Mouse (Mus musculus): ENCODE measurements around the gene Gm21970. TPM values are rescaled to one million over a fixed set of nuclear protein-coding genes. Genes with fewer than 3 reads are reported as not detected.

The Gm21970 gene
- polyA plus RNA-seq, 2 experiments from 2014 or later: 1.9 TPM; not detected in 1

DNA sequence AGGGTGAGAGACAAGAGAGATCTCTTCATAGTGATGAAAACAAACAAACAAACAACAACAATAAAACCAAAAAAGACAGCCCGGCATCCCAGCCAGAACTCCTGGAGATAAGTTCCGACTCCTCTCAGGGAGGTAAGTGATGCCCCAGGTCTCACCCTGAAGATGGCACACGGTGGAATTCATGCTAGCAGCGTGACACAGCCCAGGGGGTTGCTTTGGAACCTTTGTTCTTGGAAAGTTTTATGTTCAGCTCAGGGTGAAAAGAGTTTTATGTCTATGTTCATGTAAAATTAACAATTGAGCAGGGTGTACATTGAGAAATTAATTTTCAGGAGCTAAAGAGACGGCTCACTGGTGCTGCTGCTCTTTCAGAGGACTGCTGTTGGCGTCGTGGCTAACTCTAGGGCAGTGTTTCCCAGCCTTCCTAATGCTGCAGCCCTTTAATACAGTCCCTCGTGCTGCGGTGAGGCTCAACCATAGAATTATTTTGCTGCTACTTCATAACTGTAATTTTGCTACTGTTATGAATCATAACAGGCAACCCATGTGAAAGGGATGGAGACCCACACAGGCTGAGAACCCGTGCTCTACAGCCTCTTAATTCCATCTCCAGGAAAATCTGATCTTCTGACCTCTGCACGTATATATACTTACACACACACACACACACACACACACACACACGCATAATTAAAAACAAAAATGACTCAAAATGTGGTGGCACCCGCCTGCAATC, 74.2 kb downstream of the Gm21970 start:
- no peak for ATAC-seq

DNA sequence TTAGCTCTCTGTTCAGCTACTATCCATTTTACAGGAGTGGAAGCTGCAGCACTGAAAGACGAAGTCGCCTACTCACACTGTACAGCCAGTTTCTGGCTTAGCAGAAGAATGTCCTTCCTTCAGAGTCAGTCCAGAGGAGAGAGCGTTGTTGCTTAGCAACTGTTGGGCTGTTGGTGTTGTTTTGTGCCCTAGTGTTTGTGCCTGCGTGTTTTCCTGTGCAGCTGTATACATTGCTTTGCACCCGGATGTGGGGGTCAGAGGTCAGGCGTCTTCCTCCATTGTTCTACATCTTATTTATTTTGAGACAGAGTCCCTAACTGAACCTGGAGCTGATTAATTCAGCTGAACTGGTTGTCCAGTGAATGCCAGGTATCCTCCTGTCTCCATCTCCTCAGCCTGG, 75.0 kb downstream of the Gm21970 start:
- peak; percentile 34 for ATAC-seq

Other genes starting within 250 kb of the Gm21970 start
- not detected for gene Olig2, start 166.3 kb upstream of the Gm21970 start, polyA plus RNA-seq (2017; shearing (Covaris generic))
- not detected for gene Olig1, start 121.9 kb upstream of the Gm21970 start, polyA plus RNA-seq (2017; shearing (Covaris generic))
- 10 to 100 TPM; 48.1 to 49.2 TPM for gene Ifnar2, start 18.9 kb upstream of the Gm21970 start, polyA plus RNA-seq (2017; shearing (Covaris generic))
- gene Il10rb, start 14.4 kb downstream of the Gm21970 start, polyA plus RNA-seq (2017; shearing (Covaris generic)): 100 to 1,000 TPM; 108 to 129 TPM
- 10 to 100 TPM; 87.0 to 90.6 TPM for gene Ifnar1, start 93.5 kb downstream of the Gm21970 start, polyA plus RNA-seq (2017; shearing (Covaris generic))
- 10 to 100 TPM; 19.8 to 20.6 TPM for gene Ifngr2, start 155.4 kb downstream of the Gm21970 start, polyA plus RNA-seq (2017; shearing (Covaris generic))
- gene Tmem50b, start 206.1 kb downstream of the Gm21970 start, polyA plus RNA-seq (2017; shearing (Covaris generic)): 10 to 100 TPM; 34.6 to 38.3 TPM
- gene Dnajc28, start 227.3 kb downstream of the Gm21970 start, polyA plus RNA-seq (2017; shearing (Covaris generic)): 1 to 10 TPM in 1 of 2 experiments, under 1 TPM in 1; 0.79 to 2.3 TPM